Mouse (Mus musculus): Measurements from ENCODE around the gene Thada. TPM values are rescaled to one million over a fixed set of nuclear protein-coding genes. Genes with fewer than 3 reads are reported as not detected.
A peak's percentile ranks its signal among the peaks of the same experiment; 100 is the strongest.

Thada gene
- total RNA-seq, 2 experiments from 2014 or later = 27.1 to 28.2 TPM

DNA sequence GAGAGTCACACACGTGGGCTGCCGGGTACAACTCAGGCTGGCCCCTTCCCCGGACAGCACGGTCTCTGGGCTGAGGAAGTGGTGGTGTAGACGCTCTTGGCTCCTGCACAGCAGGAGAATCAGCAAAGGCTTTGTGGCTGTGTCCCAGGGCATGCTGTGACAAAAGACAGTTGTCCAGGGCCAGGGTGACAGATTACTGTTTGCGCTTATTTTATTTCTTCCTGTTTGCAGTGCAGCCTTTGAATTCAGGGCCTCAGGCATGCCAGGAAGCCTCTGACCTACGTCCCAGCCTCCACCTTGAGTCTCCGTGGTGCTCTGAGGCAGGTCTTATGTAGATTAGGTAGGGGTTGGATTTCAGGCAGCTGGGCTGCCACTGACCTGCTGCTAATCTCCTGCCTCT lies 288.5 kb downstream of the Thada start:
- ATAC-seq (replicated peaks; ENCODE audit: poor library complexity) = no peak

DNA sequence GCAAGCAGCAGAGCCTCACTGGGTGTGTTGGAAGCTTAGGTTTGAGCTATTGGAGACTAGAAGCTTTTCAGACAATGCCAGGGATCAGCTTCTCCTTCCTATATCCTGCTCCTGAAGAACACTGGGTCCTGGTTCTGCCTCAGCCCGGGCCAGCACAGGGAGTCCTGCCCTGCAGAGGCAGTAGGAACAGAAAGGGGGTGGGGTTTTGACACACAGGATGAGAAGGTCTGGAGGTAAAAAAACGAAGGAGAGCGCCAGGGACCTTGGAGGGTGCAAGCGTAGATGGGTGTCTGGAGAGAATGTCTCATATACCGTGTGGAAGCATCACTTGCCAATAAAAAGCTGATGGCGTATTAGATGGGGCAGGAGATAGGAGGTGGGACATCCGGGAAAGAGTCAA lies 289.6 kb downstream of the Thada start:
- ATAC-seq (replicated peaks; ENCODE audit: poor library complexity) = no peak

DNA sequence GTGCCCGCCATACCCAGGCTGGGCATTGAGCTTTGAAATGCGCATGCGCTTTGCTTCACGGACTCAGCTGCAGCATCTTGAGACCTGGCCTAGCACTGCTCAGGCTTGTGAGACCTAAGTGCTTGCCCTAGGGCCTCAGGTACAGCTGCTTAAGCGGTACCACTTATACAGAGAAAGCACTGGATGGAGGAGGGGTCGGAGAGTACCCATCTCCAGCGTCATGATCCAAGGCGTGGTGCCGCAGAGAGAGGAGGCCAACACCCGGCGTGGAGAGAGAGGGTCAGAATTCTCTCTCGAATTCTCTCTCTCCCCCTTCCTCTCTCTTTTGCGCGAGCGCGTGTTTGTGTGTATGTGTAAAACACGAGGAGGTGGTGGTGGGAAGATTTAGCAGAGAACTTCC lies 290.8 kb downstream of the Thada start:
- ATAC-seq (replicated peaks; ENCODE audit: poor library complexity) = no peak

DNA sequence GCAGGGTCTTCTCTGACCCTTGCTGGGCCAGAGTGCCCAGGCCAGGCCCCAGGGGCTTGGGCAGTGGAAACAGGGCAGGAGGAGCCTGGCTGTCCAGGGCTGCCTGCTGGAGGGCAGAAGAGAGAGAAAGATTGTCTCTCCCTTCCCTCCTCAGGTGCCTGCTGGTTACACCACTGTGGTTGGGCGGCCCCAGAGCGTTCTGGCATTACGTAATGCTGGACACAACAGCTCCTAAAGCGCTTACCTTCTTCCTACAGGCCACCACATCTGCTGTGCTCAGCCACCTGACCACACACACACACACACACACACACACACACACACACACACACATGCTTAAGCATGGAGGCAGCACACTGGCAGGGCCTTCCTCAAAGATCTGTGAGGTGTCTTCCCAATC lies 298.6 kb downstream of the Thada start:
- peak; percentile 64 for ATAC-seq (replicated peaks; ENCODE audit: poor library complexity)

DNA sequence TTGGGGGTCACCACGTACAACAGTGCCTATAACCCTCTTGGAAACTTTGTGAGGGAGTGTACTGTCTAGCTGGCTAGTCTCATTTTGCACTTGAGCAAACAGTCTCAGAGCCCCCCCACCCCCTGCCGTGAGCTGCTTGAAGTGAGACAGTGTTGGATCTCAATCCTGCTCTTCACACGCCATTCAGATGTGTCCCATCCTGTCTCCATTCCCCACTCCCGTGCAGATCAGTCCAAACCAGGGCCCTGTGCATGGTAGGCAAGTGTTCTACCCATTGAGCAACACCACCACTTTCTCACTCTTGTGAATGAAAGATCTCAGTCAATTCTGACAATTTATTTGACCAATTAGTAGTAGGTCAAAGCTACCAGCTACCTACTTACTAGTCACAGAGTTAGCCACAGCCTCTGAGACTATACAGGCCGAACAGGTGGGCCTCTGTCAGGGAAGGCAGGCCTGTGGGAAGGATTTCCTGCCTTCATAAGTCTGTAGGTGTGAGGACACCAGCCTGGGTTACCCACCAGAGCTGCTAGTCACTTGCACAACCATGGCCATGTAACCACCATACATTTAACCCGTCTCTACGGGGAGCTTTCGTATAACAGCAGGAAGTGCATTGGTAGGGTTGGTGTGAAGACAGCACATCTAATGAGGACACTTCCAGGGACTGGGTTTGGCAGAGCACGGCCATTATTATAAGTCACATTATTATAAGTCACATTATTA lies 299.7 kb downstream of the Thada start:
- ATAC-seq (replicated peaks; ENCODE audit: poor library complexity) = peak; percentile 79

DNA sequence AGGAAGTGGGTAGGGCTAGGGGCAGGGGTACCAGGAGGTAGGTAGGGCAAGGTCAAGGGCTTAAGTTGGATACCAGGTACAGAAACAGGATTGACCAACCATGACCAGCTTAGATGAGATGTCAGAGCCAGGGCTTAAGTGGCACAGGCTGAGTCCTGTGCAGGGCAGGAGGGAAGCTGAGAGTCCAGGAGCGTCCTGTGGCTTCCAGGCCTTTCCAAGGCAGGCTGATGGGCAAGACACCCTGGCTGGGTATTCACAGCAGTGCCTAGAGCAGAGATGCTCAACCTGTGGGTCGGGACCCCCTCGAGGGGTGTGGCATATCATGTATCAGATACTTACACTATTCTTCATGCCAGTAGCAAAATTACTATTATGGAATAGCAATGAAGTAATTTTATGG lies 300.3 kb downstream of the Thada start:
- no peak for ATAC-seq (replicated peaks; ENCODE audit: poor library complexity)

DNA sequence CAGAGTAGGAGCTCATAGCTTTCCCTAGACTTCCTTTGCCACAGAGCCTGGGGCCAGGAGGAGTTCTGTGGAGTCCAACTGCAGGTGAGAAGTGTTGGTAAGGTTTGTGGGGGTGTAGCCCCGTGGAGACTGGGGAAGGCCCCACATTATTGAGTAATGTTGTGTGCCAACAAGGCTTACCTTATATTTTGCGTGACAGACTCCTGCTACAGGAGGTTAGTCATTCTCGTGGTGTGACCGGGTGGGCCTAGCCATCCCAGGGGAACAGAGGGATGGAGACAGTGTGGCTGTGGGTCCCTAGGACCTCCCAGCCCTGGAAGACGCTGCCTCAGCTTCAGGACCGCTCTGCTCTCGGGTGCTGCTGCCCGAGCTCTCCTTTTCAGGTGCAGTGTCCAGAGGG lies 301.9 kb downstream of the Thada start:
- ATAC-seq (replicated peaks; ENCODE audit: poor library complexity) = no peak

DNA sequence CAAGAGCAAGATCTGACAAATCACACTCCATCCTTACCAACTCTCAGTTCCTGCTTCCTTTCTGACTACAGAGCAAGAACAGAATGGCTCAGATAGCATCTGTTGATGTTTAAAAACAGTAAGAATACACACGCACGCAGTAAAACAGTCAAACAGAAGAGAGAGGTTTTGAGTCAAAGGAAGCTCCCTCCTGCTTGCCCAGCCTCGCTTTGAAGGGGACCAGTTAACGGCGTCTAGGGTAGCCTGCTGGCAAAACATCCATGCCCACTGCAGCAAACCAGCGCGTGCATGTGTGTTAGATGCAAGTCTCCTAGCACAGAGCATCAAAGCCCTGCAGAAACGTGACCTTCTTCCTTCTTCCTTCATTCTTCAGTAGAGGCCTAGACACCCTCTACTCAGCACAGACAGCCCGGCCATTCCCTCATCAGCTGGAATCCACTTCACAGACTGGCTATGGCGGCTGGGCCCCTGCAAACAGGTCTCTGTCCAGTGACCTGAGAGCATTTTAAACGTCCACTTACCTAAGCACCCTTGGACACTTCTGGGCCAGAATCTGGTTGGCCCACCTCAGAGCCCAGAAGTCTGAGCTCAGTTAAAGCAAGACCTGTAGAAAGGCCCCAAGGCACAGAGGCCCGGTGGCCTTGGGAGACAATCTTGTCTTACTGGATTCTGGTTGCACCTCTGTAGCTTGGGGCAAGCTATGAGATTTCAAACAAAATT lies 302.8 kb downstream of the Thada start:
- no peak for ATAC-seq (replicated peaks; ENCODE audit: poor library complexity)

DNA sequence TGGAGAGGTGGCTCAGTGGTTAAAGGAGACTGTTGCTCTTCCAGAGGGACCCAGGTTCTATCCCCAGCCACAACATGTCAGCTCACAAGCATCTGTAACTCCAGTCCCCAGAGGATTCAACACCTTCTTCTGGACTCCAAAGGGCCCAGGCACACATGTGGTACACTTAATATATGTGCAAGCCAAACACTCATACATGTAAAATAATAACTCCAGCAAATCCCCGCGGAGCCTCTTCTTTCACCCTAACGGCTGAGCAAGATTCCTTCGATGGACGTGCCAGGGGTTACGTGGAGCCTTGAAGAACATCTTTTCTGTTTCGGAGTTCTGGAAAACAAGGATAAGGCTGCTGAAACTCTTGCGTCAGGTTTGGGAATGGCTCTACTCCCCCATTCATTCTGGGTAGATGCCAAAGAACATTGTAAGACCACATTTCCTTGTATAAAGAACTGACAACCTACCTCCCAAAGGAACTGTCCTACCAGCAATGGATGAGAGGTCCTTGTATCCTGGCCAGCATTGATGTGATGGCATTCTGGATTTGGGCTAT lies 303.7 kb downstream of the Thada start:
- ATAC-seq (replicated peaks; ENCODE audit: poor library complexity) = no peak

DNA sequence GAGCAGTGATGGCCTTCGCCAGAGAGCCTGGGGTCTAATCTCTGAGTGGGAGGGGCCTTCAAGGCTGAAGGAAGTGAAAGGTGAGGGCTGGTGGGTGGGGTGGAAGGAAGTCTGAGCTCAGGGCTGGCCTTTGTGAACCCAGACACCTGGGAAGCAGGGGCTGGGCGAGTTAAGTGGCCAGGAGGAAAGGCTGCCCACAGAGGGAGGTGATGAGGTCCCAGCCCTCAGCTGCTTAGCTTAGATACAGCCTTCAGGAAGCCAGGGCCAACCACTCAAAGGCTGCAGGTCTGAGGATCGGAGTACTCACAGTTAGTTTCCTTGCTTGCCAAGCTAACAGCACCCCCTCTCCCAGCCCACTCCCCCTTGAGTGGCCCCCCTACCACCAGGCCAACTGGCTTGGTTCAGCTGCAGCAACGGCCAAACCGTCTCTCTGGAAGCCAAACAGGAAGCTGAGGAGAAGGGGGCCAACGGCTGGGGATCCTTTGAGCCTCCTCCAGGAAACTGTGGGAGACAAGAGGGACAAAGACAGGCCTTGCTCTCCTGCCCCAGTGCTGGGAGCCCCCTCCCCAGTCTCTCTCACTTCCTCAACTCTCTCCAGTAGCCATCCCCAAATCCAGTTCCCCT lies 304.7 kb downstream of the Thada start:
- peak; percentile 63 for ATAC-seq (replicated peaks; ENCODE audit: poor library complexity)

DNA sequence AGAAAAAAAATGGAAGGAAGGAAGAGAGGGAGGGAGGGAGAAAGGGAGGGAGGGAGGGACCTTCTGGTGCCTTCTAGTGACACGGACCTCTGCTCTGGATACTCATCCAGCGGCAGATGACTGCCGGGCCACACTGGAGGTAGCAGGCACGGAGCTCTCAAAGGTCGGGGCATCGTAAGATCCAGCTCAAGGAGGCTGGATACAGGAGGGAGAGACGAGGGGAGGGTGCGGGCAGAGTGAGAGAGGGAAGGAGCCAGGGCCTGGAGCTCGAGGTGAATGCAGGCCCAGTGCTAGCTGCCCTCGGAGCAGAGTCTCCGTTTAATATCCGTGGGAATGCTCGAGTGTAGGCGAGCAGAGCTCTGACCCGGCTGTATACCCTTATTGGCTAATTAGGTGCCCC lies 307.1 kb downstream of the Thada start:
- no peak for ATAC-seq (replicated peaks; ENCODE audit: poor library complexity)

DNA sequence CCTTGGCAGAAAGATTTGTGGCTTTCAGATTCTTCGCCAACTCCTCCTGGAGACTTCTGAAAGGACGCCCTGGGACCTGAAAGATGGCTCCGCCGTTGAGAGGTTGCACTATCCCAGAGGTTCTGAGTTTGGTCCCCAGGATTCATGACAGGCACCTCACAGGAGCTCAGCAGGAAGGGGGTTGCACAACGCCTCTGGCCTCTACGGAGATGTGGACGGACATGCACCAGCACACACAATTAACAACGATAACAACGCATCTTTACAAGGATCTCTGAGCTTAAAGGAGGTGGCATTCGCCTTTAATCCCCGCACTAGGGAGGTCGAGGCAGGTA lies 307.6 kb downstream of the Thada start:
- ATAC-seq (replicated peaks; ENCODE audit: poor library complexity) = no peak

DNA sequence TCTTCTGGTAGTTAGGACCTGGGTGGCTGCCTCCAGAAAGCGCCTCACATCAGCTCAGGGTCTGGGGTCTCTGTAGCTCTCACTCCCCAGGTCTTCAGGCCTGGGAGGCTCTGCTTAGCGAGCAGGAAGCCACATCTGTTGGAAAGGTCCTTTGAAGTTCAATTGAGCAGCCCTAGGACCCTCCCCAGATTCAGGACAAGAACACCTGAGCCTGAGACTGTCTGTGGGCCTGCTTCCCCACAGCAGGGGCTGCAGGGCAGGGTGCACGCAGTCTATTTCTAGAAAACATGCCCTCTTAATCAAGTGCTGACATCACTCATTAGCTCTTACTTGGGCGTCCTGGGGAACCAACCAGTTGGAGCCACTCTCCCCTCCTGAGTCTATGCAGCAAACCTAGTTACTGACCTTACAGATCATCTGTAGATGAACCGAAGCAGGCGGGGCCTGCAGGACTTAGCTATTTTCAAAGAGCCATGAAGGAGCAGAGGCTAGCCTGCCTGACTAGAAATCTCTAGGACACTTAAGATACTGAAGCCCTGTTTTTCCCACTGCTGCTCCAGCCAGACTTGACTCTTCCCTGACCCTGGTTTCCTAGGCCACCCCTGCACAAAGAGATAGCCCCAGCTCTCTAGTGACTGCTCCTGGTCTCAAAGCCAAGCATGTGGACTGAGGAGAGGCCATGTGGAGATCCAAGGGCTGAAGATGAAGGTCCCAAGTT lies 308.1 kb downstream of the Thada start:
- ATAC-seq (replicated peaks; ENCODE audit: poor library complexity) = no peak

DNA sequence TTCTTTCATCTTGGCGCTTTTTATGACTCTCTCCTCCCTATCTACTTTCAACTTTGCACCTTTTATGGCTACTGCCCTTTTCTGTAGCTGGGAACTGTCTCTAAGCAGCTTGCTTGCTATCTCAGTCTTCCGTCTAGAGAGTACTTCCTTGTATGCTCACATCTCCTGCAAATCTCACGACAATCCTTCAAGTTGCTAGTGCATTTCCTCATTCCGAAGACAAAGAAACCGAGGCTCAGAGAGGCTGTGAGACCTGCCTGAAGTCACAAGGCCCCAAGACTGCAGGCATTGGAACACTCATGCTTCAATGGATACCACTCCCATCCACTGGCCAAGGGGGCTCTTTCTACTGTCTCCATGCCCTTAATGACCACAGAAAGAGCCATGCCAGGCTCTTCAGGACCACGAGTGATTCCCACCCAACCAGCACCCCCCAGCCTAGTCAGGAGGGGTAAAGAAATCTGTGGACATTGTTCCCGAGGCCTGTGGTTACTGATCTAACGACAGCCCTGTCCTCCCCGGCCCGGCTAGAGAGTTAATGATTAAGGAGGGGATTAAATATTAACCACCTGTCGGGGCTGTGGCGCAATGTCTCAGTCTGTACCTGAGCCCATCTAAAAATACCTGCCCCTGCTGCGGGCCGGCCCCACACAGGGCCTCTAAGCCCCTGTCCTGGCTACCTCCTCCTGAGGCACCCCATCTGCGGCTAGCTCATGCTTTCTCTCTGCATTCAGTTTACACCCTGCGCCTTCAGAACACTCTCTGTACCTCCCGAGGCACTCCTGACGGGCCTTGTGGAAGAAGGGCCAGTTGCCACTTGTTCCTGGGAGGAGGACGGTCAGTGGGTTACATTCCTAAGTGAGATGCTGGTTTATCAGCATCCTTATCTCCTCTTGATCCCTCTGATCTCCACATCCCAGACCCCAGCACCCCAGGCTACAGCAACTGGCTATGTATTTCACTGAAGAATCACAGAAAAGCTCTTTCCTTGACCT lies 309.0 kb downstream of the Thada start:
- ATAC-seq (replicated peaks; ENCODE audit: poor library complexity) = no peak

DNA sequence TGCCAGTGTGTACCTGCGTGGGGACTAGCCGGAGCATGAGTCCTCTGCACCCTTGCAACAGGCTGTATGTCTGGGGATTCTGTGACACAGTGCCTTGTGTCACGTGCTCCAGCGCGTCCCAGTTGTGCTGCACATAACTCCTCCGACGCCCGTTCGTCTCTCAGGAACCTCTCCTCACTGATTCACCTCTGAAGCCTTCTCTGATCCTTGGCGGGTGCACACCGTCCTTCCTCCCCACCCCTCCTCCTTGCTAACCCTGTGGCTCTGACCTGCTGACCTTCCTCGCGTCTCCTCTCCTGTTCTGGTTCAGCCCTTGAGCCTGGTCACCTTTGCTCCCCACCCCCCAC lies 309.8 kb downstream of the Thada start:
- ATAC-seq (replicated peaks; ENCODE audit: poor library complexity) = no peak

DNA sequence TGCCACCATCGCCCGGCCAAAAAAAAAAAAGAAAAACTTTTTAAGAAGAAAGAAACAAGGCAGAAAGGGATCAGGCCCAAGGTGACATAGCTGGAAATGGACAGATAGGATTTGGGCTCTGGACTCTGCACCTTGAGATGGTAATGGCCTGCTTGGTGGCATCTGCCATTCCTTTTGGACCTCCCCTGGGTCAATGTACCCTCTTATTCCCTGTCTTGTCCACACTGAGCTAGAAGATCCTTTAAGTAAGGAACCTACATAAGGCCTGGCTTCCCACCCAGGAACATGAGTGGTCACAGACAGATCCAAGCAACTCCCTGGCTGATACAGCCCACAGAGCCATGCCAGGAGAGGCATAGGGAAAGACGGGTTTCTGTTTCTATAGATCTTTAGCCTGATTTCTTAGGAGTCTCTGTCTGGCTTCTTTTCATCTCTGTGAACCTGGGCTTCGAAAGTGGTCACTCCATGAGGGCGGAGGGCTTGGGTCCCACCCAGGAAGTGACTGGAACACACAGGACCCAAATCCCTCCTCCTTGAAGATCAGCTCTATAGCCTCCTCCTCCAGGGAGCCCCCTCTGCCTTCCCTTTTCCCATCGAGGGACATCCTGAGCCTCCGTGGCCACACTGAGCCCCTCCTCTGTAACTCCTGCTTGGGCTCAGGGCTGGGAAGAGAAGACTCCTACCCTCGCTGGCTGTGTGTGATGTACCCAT lies 310.3 kb downstream of the Thada start:
- no peak for ATAC-seq (replicated peaks; ENCODE audit: poor library complexity)

DNA sequence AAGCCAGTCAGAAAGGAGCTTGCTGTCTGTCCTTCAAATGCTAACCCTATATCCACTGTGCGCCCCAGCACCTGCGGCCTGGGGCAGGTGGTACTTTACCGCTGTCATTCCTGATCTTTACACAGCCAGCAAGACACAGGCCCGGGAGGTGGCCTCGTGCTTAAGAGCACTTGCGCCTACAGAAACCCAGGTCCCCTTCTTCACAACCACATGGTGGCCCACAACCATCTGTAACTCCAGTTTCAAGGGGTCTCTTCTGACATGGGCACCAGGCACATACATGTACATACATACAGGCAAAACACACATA lies 311.0 kb downstream of the Thada start:
- ATAC-seq (replicated peaks; ENCODE audit: poor library complexity) = no peak

DNA sequence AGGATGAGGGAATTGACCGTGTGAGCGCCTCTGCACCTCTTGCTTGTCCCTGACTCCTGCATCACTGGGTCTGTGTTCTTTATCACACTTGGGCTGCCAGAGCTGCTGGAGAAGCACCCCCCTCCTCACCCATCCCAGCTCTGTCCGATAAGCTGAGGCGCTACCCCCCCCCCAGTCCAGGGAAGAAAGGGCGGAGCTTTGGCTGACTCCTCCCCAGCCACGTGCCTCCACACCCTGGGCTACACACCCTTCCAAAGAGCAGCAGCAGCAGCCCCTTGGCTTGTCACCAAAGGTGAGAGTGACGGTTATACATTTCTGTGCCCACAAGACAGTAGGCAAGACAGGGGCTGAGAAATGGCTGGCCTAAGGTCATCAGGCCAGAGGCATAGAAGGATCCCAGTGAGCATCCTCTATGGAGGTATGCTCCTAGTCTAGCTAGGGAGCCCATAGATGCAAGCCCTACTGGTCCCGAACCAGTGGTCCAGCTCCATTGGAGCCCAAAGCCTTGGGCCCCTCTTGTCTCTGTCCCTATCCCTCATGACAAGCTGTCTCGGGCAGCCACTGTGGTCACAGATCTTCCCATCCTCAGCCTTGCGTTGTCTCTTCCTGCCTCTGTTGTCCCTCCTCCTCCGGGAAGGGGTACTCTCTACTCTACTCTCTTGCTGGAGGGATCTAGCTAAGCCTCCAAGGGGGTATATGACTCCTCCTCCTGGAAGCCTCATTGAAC lies 311.5 kb downstream of the Thada start:
- ATAC-seq (replicated peaks; ENCODE audit: poor library complexity) = peak; percentile 73
